Mouse (Mus musculus) bone marrow, adult 2 months (tissue): ENCODE measurements at regions not wholly inside any gene's neighbourhood (a gene's known extent, or its start where the extent isn't known, plus 50 kb on each side); places are given as distances from the start of the nearest gene placed in this dataset.

ENCODE experiments used
- CTCF ChIP-seq: fragments of 200-500 bp; IDR thresholded peaks from 2 replicates; pipeline ENCODE4 v1.5.1; 2011; ENCODE audit warnings: low read length, control low read depth; ENCODE audit not compliant: control insufficient read depth, insufficient read depth
- POLR2A ChIP-seq: fragments of 200-500 bp; IDR thresholded peaks from 2 replicates; pipeline ENCODE4 v1.6.1; 2011; ENCODE audit warnings: low read depth, mild to moderate bottlenecking, control low read depth, low read length, borderline replicate concordance; ENCODE audit not compliant: control insufficient read depth

- TF ChIP-seq POLR2A, result no peak
- no peak for TF ChIP-seq CTCF
Observed at GRCm38 (mm10) chr10:119082861-119083260, 157.0 kb downstream of the Cand1 start.
